Mouse (Mus musculus) megakaryocyte-erythroid progenitor cell, adult 5 weeks (primary cell): ENCODE results near the gene Pycr1. TPM values are rescaled to one million over a fixed set of nuclear protein-coding genes. Genes with fewer than 3 reads are reported as not detected.

Source experiments
- polyA plus RNA-seq: library from polyadenylated mRNA; stranded (reverse); fragments of >175 nt; gene quantifications from 2 replicates; pipeline ENCODE4 v1.2.3, GENCODE M21; 2012

Pycr1 gene
- 1.2 and 1.5 TPM in 2 replicates for polyA plus RNA-seq

DNA sequence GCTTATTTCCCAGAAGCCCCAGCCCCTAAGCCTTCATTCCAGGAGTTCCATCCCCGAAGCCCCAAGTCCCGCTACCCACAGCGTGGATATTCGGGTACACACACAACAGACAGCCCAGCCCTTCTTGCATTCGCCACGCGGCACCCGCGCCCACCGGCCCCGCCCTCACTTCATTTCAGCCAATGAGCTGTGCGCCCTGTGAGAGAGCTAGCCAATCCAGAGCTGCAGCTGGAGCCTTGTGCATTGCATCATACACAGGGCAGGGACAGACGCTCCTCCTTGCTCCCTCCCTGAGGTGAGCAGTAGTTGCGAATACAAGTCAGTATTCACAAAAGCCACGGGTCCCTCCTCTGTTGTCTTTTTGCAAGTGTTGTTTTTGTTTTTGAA lies at the start of gene Pycr1:
Gene Pycr1 (minus strand): TSS at position 169 of the 387 bp plus-strand sequence.

DNA sequence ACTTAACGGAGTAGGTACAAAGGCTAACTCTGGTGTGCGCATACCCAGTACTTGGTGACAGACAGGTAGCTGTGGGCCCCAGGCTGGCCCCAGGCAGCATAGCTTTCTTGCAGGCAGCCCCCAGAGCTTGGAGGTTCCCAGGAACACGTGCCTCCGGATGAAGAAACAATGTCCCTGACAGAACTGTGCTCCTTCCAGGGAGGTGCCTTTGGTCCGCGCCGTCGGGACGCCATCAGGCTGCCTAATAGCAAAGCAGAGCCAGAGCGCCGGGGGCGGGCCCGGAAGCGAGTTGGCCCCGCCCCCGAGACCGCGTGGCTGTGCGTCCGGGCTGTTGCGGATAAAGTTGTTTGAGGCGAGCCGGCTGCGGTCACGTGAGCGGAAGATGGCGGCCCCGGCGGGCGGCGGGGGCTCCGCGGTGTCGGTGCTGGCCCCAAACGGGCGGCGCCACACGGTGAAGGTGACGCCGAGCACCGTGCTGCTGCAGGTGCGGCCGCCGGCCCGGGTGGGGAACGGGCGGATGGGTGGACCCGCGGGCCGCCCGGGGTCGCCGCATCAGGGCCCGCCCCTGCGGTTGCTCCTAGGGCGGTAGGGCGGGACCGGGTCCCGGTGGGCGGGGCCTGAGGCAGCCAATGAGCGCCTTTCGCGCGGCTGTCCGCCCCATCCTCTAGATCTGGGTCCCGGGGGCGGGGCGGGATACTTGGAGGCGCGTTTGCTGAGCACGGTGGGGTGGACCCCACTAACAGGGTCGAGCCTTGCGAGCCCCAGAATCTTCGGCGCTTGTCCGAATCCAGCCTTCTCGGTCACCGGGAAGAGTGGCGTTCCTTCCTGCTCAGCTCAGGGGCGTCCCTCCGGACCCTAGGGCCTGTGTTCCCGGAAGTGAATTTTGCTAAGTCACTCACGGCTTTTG lies 29.4 kb upstream of the Pycr1 start, which contains the start of gene Aspscr1:
Gene Aspscr1 (plus strand): TSS at position 287 of the 907 bp plus-strand sequence.

DNA sequence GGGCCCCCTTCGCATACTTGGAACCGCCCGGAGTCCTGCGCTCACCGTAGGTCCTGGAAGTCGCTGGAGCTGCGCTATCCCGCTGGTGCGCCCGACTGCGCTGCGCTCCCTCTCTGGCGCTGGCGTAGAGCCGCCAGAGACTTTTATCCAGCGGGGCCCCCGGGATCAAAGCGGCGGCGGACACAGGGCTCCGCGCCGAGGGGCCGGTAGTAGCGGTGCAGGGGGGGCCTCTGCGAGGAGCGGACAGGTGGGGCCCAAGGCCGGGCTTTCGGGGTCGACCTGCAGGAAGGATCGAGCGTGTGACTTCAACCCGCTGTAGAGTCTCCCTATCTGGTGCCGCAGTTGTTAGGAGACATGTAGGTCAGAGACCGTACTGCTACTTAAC lies 17.5 kb upstream of the Pycr1 start, which contains the start of gene Notum:
Gene Notum (minus strand): TSS at position 100 of the 385 bp plus-strand sequence.

DNA sequence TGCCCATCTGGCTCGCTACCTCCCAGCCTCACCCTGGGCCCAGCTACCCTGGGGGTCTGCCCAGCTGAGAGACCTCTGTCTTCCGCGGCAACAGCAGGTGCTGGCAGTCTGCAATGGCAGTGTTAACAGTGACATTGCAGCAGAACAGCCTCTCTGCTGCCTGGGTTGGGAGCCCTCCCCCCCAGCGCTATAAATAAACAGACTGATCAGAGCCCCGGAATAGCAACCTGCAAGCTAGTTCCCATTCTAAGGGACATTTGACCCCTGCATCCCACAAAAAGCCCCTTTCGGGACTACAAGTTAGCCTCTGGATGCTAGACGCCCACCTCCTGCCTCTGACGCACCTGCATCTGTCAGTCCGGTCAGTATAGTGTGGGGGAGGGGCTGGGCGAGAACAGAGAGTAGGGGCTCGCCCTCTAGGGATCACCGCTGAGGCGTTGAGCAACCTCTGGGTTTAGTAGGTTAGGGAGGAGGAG lies 4.5 kb upstream of the Pycr1 start, which contains the start of gene Myadml2:
Gene Myadml2 (minus strand): TSS at position 158 of the 476 bp plus-strand sequence.

GRCm38 (mm10) chr11:120633520-120634343 lies 9.8 kb downstream of the Pycr1 start, which contains the start of gene Mafg:
Gene Mafg (minus strand): TSS chr11:120633600.

GRCm38 (mm10) chr11:120625152-120625775 lies 18.3 kb downstream of the Pycr1 start, which contains the start of gene Sirt7:
Gene Sirt7 (minus strand): TSS chr11:120625240.

DNA sequence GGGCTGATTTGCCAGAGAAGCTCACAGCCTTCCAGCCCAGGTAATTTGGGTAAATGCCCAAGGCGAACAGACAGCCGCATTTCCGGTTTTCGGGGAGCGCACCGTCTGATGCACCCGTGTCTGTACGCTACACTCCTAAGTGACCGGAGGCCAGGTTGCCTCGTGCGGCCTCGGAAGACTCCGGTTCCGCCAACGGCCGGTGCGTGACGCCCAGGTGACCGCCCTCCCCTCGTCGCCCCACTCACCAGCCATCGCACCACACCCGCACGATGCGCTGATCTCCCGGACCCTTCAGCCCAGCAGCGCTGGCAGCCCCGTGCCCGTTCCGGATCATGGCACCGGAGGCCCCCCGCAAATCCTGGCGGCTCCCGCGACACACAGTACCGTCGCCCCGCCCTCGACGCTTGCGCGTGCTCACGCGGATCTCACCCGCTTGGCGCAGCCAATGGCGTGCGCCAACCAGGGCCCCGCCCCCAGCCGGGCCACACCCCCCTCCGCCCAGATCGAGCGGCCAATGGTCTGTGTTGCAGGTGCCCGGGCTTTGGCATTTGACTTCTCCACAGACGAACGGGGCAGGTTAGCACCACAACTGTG lies 26.0 kb downstream of the Pycr1 start, which contains the start of gene Pcyt2:
Gene Pcyt2 (minus strand): TSS at position 418 of the 594 bp plus-strand sequence.

DNA sequence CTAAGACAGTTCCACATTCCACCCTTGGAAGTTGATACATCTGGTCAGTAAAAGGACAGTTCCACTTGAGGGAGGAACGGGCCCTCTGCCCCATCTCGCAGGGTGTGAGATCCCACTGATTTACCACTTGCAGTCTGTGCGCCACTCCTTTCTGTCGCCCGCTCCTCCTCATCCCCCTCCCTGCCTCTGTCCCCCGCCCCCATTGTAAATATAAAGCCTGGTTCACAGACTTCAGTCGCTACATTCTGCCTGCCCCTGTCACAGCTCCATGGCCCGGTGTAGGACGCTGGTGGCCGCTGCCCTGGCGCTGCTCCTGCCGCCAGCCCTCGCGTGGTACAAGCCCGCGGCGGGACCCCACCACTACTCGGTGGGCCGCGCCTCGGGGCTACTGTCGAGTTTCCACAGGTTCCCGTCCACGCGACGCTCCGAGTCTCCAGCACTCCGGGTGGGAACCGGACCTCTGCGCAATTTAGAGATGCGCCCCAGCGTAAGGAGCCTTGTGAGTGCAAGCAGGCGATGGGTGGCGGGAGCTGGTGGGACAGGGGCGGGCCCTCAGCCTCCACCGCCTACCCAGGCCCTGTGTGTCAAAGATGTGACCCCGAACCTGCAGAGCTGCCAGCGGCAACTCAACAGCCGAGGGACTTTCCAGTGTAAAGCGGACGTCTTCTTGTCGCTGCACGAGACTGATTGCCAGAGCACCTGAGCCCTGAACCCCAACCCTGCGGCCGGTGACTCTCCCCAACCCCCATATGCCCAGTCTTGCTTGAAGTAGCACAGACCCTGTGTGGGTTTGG lies 35.1 kb downstream of the Pycr1 start, which contains the start of gene Npb:
Gene Npb (plus strand): TSS at position 237 of the 794 bp plus-strand sequence.

GRCm38 (mm10) chr11:120598283-120598989 lies 45.1 kb downstream of the Pycr1 start, which contains the start of the genes Alyref and Anapc11:
Gene Alyref (minus strand): TSS chr11:120598365.
Gene Anapc11 (plus strand): TSS chr11:120598421.

Other genes starting within 250 kb of the Pycr1 start
- 48.3 and 52.9 TPM in 2 replicates for gene Nploc4, start 206.1 kb downstream of the Pycr1 start, polyA plus RNA-seq
- 0.06 and 0.08 TPM in 2 replicates for gene Tspan10, start 201.1 kb downstream of the Pycr1 start, polyA plus RNA-seq
- gene Pde6g, start 190.3 kb downstream of the Pycr1 start, polyA plus RNA-seq: 0.02 TPM in 1 of 2 replicates, not detected in the other
- 9.0 and 9.9 TPM in 2 replicates for gene Oxld1, start 185.7 kb downstream of the Pycr1 start, polyA plus RNA-seq
- gene Ccdc137, start 185.7 kb downstream of the Pycr1 start, polyA plus RNA-seq: 31.2 and 32.6 TPM in 2 replicates
- 22.3 and 23.4 TPM in 2 replicates for gene Arl16, start 176.2 kb downstream of the Pycr1 start, polyA plus RNA-seq
- gene Mrpl12, start 159.2 kb downstream of the Pycr1 start, polyA plus RNA-seq: 467 and 483 TPM in 2 replicates
- 47.2 and 58.4 TPM in 2 replicates for gene Slc25a10, start 151.9 kb downstream of the Pycr1 start, polyA plus RNA-seq
- gene Gcgr, start 113.1 kb downstream of the Pycr1 start, polyA plus RNA-seq: not detected in 2 replicates
- gene Mcrip1, start 94.0 kb downstream of the Pycr1 start, polyA plus RNA-seq: 170 and 188 TPM in 2 replicates
- gene Ppp1r27, start 92.6 kb downstream of the Pycr1 start, polyA plus RNA-seq: 0.24 TPM in 1 of 2 replicates, not detected in the other
- gene P4hb, start 70.5 kb downstream of the Pycr1 start, polyA plus RNA-seq: 1,164 and 1,680 TPM in 2 replicates
- 1,098 and 1,284 TPM in 2 replicates for gene Arhgdia, start 62.1 kb downstream of the Pycr1 start, polyA plus RNA-seq
- gene Alyref, start 45.4 kb downstream of the Pycr1 start, polyA plus RNA-seq: 339 and 360 TPM in 2 replicates
- gene Anapc11, start 45.3 kb downstream of the Pycr1 start, polyA plus RNA-seq: 111 and 156 TPM in 2 replicates
- gene Npb, start 35.3 kb downstream of the Pycr1 start, polyA plus RNA-seq: 1.6 and 2.9 TPM in 2 replicates
- gene Pcyt2, start 25.8 kb downstream of the Pycr1 start, polyA plus RNA-seq: 93.8 and 116 TPM in 2 replicates
- 246 and 280 TPM in 2 replicates for gene Sirt7, start 18.5 kb downstream of the Pycr1 start, polyA plus RNA-seq
- gene Mafg, start 10.2 kb downstream of the Pycr1 start, polyA plus RNA-seq: 51.4 and 66.1 TPM in 2 replicates
- gene Myadml2, start 4.4 kb upstream of the Pycr1 start, polyA plus RNA-seq: 0.05 TPM in 1 of 2 replicates, not detected in the other
- gene Notum, start 17.4 kb upstream of the Pycr1 start, polyA plus RNA-seq: 0.17 and 0.18 TPM in 2 replicates
- gene Aspscr1, start 29.2 kb upstream of the Pycr1 start, polyA plus RNA-seq: 360 and 376 TPM in 2 replicates
- 97.1 and 99.7 TPM in 2 replicates for gene Cenpx, start 70.0 kb upstream of the Pycr1 start, polyA plus RNA-seq
- gene Lrrc45, start 70.2 kb upstream of the Pycr1 start, polyA plus RNA-seq: 59.1 and 87.9 TPM in 2 replicates
- gene Rac3, start 77.7 kb upstream of the Pycr1 start, polyA plus RNA-seq: 5.4 and 8.3 TPM in 2 replicates
- 32.0 and 32.8 TPM in 2 replicates for gene Dcxr, start 83.5 kb upstream of the Pycr1 start, polyA plus RNA-seq
- not detected in 2 replicates for gene Cbr2, start 88.3 kb upstream of the Pycr1 start, polyA plus RNA-seq
- 38.6 and 45.6 TPM in 2 replicates for gene Hmga1b, start 119.0 kb upstream of the Pycr1 start, polyA plus RNA-seq
- 54.4 and 68.5 TPM in 2 replicates for gene Rfng, start 140.4 kb upstream of the Pycr1 start, polyA plus RNA-seq
- 52.0 and 53.8 TPM in 2 replicates for gene Gps1, start 140.5 kb upstream of the Pycr1 start, polyA plus RNA-seq
- 131 and 148 TPM in 2 replicates for gene Dus1l, start 152.6 kb upstream of the Pycr1 start, polyA plus RNA-seq
- gene Fasn, start 180.8 kb upstream of the Pycr1 start, polyA plus RNA-seq: 256 and 260 TPM in 2 replicates